Mouse (Mus musculus) kidney, embryonic 14.5 days (tissue): Measurements from ENCODE around the gene Rab5if. TPM values are rescaled to one million over a fixed set of nuclear protein-coding genes. Genes with fewer than 3 reads are reported as not detected.
"Not testable (repeated sequence)": the region's sequence is repeated elsewhere in the genome, so short reads cannot be mapped to it uniquely, and the experiment has no call there.

ENCODE experiments used
- ATAC-seq: fragments of 200-750 bp; cut with Nextera tagmentation; 2 replicates; pipeline ENCODE4 v1.8.0; 2017; ENCODE audit warnings: moderate number of reproducible peaks, mild to moderate bottlenecking, moderate TSS enrichment, moderate library complexity; ENCODE audit not compliant: low FRiP score, low TSS enrichment
- H3K27ac ChIP-seq: fragments of 300-500 bp; sonication (generic); 2 replicates; pipeline ENCODE4 v1.5.1; 2014; ENCODE audit warnings: low read depth, mild to moderate bottlenecking, low read length, moderate library complexity, mixed read lengths
- H3K27me3 ChIP-seq: fragments of 300-500 bp; sonication (generic); 2 replicates; pipeline ENCODE4 v1.6.1; 2014; ENCODE audit warnings: mild to moderate bottlenecking, low read length; ENCODE audit not compliant: control insufficient read depth, insufficient read depth
- H3K36me3 ChIP-seq: fragments of 300-500 bp; sonication (generic); 2 replicates; pipeline ENCODE4 v1.6.1; 2014; ENCODE audit warnings: low read length, mixed read lengths; ENCODE audit not compliant: control insufficient read depth, insufficient read depth
- H3K4me1 ChIP-seq: fragments of 300-500 bp; sonication (generic); 2 replicates; pipeline ENCODE4 v1.6.1; 2014; ENCODE audit warnings: low read length, mixed read lengths; ENCODE audit not compliant: control insufficient read depth, insufficient read depth
- H3K4me2 ChIP-seq: fragments of 300-500 bp; sonication (generic); replicated peaks from 2 replicates; pipeline ENCODE4 v1.6.1; 2014; ENCODE audit warnings: low read depth, mild to moderate bottlenecking, low read length
- H3K4me3 ChIP-seq: fragments of 300-500 bp; sonication (generic); 2 replicates; pipeline ENCODE4 v1.5.1; 2014; ENCODE audit warnings: mild to moderate bottlenecking, low read length
- H3K9ac ChIP-seq: fragments of 300-500 bp; sonication (generic); 2 replicates; pipeline ENCODE4 v1.6.1; 2014; ENCODE audit warnings: low read depth, mild to moderate bottlenecking, low read length, moderate library complexity
- H3K9me3 ChIP-seq: fragments of 300-500 bp; sonication (generic); 2 replicates; pipeline ENCODE4 v1.6.1; 2016; ENCODE audit warnings: low read length; ENCODE audit not compliant: control insufficient read depth
- WGBS: fragments of 180-500 bp; shearing (Covaris S2); extraction: QIAGEN DNeasy Blood & Tissue Kit; methylation state at CpG from one replicate; pipeline ENCODE4 v1.1.7; 2014; 5-methylcytosine and 5-hydroxymethylcytosine counted together
- polyA plus RNA-seq: library from polyadenylated mRNA; unstranded; fragments of >200 nt; fragmentation: Nextera tagmentation; extraction: Ambion mirVana; gene quantifications from 2 replicates; pipeline ENCODE4 v1.2.1, GENCODE M21; 2014

Rab5if gene
- polyA plus RNA-seq, 1 experiment from 2014 or later, result 199 TPM

DNA sequence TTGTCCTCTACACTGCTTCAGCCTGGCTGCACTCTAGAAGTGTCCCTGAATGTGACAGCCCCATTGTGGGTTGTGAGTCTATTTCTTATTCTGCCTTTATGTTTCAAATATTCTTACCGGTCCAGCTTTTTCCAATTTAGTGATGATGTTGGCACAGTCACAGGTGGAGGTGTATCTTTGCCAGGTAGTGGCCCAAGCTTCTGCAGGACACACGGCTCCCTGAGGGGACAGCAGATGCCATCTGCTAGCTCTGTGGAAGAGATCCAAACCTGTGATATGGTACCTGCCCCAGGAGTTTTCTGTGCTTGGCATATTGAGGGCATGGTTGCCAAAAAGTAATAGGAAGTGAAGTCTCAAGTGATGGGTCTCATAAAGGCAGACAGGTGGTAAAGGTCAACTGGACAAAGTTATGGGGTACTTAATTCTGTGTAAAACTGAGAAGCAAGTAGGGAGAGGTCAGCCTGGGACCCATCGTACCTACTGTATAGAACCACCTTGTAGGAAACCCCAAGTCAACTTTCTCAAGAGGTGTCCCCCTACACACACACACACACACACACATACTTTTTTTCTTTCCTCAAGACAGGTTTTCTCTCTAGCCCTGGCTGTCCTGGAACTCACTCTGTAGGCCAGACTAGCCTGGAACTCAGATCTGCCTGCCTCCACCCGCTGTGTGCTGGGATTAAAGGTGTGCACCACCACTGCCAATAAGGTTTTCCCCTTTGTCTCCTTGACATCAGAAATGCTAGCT lies 12.0 kb downstream of the Rab5if start:
- no peak overlapping the region for H3K4me3 ChIP-seq
- H3K27me3 ChIP-seq, result no peaks in the 10 kb centered on the region
- no peaks in the 10 kb centered on the region for H3K9me3 ChIP-seq
- no peak overlapping the region for H3K27ac ChIP-seq
- WGBS, result 93% methylated on average over 4 of the region's 4 CpGs
- H3K9ac ChIP-seq, result no peak overlapping the region
- ATAC-seq, result no peak
- no peak overlapping the region for H3K4me2 ChIP-seq
- no peaks in the 10 kb centered on the region for H3K4me1 ChIP-seq
- H3K36me3 ChIP-seq, result peaks cover 43% of the 10 kb centered on the region

- Histone ChIP-seq H3K36me3 (peaks cover 21% of the 10 kb centered on the region), H3K9me3 (no peaks in the 10 kb centered on the region), H3K4me2 (no peak overlapping the region), H3K4me3 (no peak overlapping the region), H3K4me1 (no peaks in the 10 kb centered on the region), H3K9ac (no peak overlapping the region), H3K27ac (no peak overlapping the region), H3K27me3 (no peaks in the 10 kb centered on the region)
- ATAC-seq, result no peak
- 63% methylated on average over 9 of the region's 9 CpGs for WGBS
These were observed 14.8 kb downstream of the Rab5if start for GRCm38 (mm10) chr2:156877726-156878125.

GRCm38 (mm10) chr2:156879541-156879940 lies 16.6 kb downstream of the Rab5if start:
- no peak for ATAC-seq
- 75% methylated on average over 3 of the region's 3 CpGs for WGBS
- H3K4me1 ChIP-seq, result no peaks in the 10 kb centered on the region

DNA sequence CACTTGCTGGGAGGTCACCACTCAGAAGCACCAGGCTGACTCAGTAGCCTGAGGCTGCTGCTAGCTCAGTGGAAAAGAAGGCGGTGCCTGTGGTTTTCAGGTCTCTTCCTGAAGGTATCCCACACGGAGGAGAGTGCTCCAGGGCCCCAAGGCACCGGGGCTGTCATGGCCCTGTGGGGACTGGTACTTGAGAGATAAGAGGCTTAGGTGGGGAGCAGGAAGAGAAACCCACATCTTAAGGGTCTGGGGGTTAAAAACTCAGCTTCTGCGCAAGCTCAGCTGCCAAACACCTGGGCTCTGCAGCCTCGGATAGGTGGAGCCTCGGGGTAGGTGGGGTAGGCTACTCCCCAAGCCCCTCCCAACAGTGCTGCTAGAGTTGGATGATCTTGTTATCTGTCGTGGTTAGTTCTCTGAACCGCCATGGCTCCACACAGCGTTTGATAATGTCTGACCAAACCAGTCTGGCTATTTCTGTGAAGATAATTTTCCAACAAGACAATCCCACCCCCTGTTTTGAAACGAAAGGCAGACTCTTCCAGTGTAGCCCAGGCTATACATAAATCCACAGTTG lies 19.6 kb downstream of the Rab5if start:
- Histone ChIP-seq H3K27me3 (no peaks in the 10 kb centered on the region), H3K9ac (no peak overlapping the region), H3K9me3 (no peaks in the 10 kb centered on the region), H3K4me2 (no peak overlapping the region), H3K4me3 (no peak overlapping the region), H3K4me1 (no peaks in the 10 kb centered on the region), H3K27ac (no peak overlapping the region), H3K36me3 (no peaks in the 10 kb centered on the region)
- ATAC-seq, result no peak
- WGBS, result 40% methylated on average over 10 of the region's 10 CpGs

More at GRCm38 (mm10) chr2:156879541-156879940, 16.6 kb downstream of the Rab5if start:
- Histone ChIP-seq H3K9ac (no peak overlapping the region), H3K27ac (no peak overlapping the region), H3K27me3 (no peaks in the 10 kb centered on the region), H3K4me3 (no peak overlapping the region), H3K9me3 (no peaks in the 10 kb centered on the region), H3K4me2 (no peak overlapping the region), H3K36me3 (peaks cover 4% of the 10 kb centered on the region)

- H3K4me3 ChIP-seq, result no peak overlapping the region
- no peak overlapping the region for H3K27ac ChIP-seq
- H3K4me2 ChIP-seq, result no peak overlapping the region
- H3K27me3 ChIP-seq, result no peaks in the 10 kb centered on the region
- H3K9me3 ChIP-seq, result no peaks in the 10 kb centered on the region
- no peak for ATAC-seq
- H3K36me3 ChIP-seq, result no peaks in the 10 kb centered on the region
- WGBS, result 89% methylated on average over 10 of the region's 10 CpGs
- no peaks in the 10 kb centered on the region for H3K4me1 ChIP-seq
- H3K9ac ChIP-seq, result no peak overlapping the region
These were observed 21.7 kb downstream of the Rab5if start for GRCm38 (mm10) chr2:156884396-156885211.

DNA sequence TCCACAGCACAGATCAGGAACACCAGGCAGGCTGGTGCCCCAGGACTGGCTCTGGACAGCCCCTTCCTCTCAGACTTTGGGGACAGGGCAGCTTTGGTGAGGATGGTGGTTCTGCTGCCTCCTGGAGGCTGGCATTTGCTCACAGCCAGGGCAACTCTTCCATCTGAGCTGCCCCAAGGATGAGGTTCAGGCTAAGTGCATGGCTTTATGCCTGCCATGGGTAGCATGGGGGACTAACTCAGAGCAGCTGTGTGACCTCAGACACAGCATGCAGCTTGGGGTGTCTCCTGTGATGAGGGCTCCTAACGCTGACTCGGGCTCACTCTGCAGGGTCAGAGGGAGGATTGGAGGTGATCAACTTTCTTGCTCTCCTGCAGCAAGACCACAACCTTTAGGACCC lies 22.7 kb downstream of the Rab5if start:
- H3K36me3 ChIP-seq, H3K27me3 ChIP-seq, H3K27ac ChIP-seq, ATAC-seq, H3K4me3 ChIP-seq, H3K4me2 ChIP-seq, H3K9ac ChIP-seq, H3K4me1 ChIP-seq, H3K9me3 ChIP-seq: not testable (repeated sequence)
- WGBS, result 66% methylated on average over 2 of the region's 2 CpGs

DNA sequence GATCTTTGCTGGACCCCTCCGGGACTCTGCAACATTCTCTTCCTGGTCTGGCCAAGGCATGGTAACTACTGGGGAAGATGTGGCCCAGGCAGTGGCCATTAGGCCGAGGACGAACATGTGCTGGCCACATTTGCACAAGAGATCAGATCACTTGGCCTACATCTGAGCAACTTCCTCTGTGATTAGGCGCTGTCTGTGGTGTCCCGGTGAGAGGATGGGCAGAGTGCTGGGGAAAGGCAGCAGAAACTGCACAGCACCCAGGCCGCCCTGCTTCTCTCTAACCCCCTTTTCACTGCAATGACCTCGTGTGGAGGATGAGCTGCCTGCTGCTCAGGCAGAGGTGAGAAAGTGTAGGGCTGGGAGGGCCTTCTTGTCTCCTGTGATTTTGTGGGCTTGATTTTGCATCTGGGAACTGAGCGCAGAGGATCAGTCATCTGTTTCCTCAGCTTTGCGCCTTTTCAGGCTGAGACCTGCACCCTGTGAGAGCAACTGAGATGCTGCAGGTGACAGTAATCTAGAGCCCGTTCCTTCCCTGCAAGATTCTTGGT lies 23.2 kb downstream of the Rab5if start:
- H3K27me3 ChIP-seq, result no peaks in the 10 kb centered on the region
- no peak overlapping the region for H3K27ac ChIP-seq
- H3K9ac ChIP-seq, result no peak overlapping the region
- no peaks in the 10 kb centered on the region for H3K9me3 ChIP-seq
- 76% methylated on average over 10 of the region's 10 CpGs for WGBS
- H3K36me3 ChIP-seq, result no peaks in the 10 kb centered on the region
- no peak for ATAC-seq
- no peak overlapping the region for H3K4me3 ChIP-seq
- no peaks in the 10 kb centered on the region for H3K4me1 ChIP-seq
- no peak overlapping the region for H3K4me2 ChIP-seq

DNA sequence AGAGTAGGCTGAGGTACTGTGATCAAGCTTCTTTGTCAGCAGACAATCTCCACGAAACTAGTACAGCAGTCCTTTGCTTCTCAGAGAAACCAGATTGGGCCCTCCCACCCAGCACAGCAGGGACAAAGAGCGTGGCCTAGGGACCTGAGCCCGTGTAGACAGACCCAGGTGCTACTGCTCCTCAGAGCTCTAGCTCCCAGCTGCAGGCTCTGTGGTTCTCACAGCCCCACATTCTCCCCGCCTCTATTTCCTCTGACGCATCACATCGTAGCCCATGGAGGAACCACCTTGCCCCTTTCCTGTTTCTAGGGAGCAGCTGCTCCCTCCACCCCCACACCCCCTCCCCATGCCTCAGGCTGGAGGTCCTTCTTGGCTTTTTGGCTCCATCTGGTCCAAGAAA lies 24.1 kb downstream of the Rab5if start, which contains the start of gene Sla2:
Sla2 (minus strand) TSS at position 176 of the 400 bp plus-strand sequence.
- no peak within 1 kb of the TSS for H3K9ac ChIP-seq

More for the DNA sequence above, 24.1 kb downstream of the Rab5if start, which contains the start of gene Sla2:
- Histone ChIP-seq H3K9me3 (no peaks in the 10 kb centered on the region), H3K27me3 (no peaks in the 10 kb centered on the region), H3K27ac (no peak within 1 kb of the TSS), H3K36me3 (no peaks in the 10 kb centered on the region), H3K4me3 (no peak within 1 kb of the TSS), H3K4me1 (no peaks in the 10 kb centered on the region), H3K4me2 (no peak within 1 kb of the TSS)
- 66% methylated on average over 6 of the region's 6 CpGs for WGBS
- no peak for ATAC-seq
